Mouse (Mus musculus): ENCODE data around the gene Fbxw8. TPM values are rescaled to one million over a fixed set of nuclear protein-coding genes. Genes with fewer than 3 reads are reported as not detected.

Fbxw8 gene
- polyA plus RNA-seq, 1 experiment from 2014 or later, result 27.7 TPM

- H3K9me3 ChIP-seq (replicated peaks), result no peaks in the 10 kb centered on the region
- no peak overlapping the region for H3K4me3 ChIP-seq (replicated peaks)
- no peaks in the 10 kb centered on the region for H3K27me3 ChIP-seq
- no peak overlapping the region for H3K9ac ChIP-seq
- peaks cover 10% of the 10 kb centered on the region; the same call in 1 of the 2 replicates for H3K4me1 ChIP-seq
- no peak for ATAC-seq (ENCODE audit: insufficient number of reproducible peaks, low FRiP score, low TSS enrichment, low read depth)
- H3K27ac ChIP-seq (replicated peaks), result no peak overlapping the region
- 98% methylated on average over 6 of the region's 6 CpGs for WGBS
- H3K36me3 ChIP-seq, result peaks cover 49% of the 10 kb centered on the region
- no peak overlapping the region for H3K4me2 ChIP-seq (replicated peaks)
Observed at GRCm38 (mm10) chr5:118090101-118090500, 65.2 kb downstream of the Fbxw8 start.

- WGBS, result 50% methylated on average over 7 of the region's 7 CpGs
- no peak overlapping the region for H3K9ac ChIP-seq
- no peak overlapping the region for H3K4me2 ChIP-seq (replicated peaks)
- no peak overlapping the region for H3K27ac ChIP-seq (replicated peaks)
- H3K4me3 ChIP-seq (replicated peaks), result no peak overlapping the region
- no peaks in the 10 kb centered on the region for H3K9me3 ChIP-seq (replicated peaks)
- H3K36me3 ChIP-seq, result peaks cover 40% of the 10 kb centered on the region
- no peaks in the 10 kb centered on the region for H3K27me3 ChIP-seq
- 0 out of 2 replicates have a peak, but pooled peaks have one; percentile 18 for ATAC-seq (ENCODE audit: insufficient number of reproducible peaks, low FRiP score, low TSS enrichment, low read depth)
- H3K4me1 ChIP-seq, result peaks cover 19% of the 10 kb centered on the region
Observed at GRCm38 (mm10) chr5:118089102-118089501, 66.2 kb downstream of the Fbxw8 start.

- Histone ChIP-seq H3K27ac (replicated peaks) (no peak overlapping the region), H3K4me1 (peaks cover 34% of the 10 kb centered on the region)
Observed at GRCm38 (mm10) chr5:118086956-118087355, 68.3 kb downstream of the Fbxw8 start.

DNA sequence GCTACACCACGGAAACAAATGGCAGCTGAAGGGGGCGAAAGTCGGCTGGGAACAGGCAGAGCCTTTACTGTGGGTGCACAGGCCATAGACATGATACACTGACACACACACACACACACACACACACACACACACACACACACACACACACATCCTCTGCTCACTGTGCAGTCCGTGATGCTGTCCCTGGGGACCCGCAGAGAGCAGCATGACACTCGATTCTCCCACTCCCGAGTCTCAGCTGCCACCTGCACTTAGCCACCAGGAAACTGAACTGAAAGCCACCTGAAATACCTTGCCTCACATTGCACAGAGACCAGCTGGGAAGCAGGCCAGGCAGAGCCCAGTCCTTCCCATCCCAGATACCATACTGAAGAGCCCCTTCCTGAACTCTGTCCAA is 70.0 kb downstream of the Fbxw8 start:
- no peak overlapping the region for H3K27ac ChIP-seq (replicated peaks)
- no peaks in the 10 kb centered on the region for H3K9me3 ChIP-seq (replicated peaks)
- no peak overlapping the region for H3K4me2 ChIP-seq (replicated peaks)
- H3K9ac ChIP-seq, result no peak overlapping the region
- no peak overlapping the region for H3K4me3 ChIP-seq (replicated peaks)
- H3K36me3 ChIP-seq, result peaks cover 9% of the 10 kb centered on the region
- ATAC-seq (ENCODE audit: insufficient number of reproducible peaks, low FRiP score, low TSS enrichment, low read depth), result no peak
- WGBS, result 59% methylated on average over 7 of the region's 7 CpGs
- peaks cover 43% of the 10 kb centered on the region for H3K4me1 ChIP-seq
- no peaks in the 10 kb centered on the region for H3K27me3 ChIP-seq

More at GRCm38 (mm10) chr5:118086956-118087355, 68.3 kb downstream of the Fbxw8 start:
- H3K9ac ChIP-seq, result no peak overlapping the region
- no peak overlapping the region for H3K4me2 ChIP-seq (replicated peaks)
- H3K4me3 ChIP-seq (replicated peaks), result no peak overlapping the region
- H3K36me3 ChIP-seq, result peaks cover 19% of the 10 kb centered on the region
- ATAC-seq (ENCODE audit: insufficient number of reproducible peaks, low FRiP score, low TSS enrichment, low read depth), result no peak
- no peaks in the 10 kb centered on the region for H3K27me3 ChIP-seq
- H3K9me3 ChIP-seq (replicated peaks), result no peaks in the 10 kb centered on the region
- 41% methylated on average over 7 of the region's 7 CpGs for WGBS

DNA sequence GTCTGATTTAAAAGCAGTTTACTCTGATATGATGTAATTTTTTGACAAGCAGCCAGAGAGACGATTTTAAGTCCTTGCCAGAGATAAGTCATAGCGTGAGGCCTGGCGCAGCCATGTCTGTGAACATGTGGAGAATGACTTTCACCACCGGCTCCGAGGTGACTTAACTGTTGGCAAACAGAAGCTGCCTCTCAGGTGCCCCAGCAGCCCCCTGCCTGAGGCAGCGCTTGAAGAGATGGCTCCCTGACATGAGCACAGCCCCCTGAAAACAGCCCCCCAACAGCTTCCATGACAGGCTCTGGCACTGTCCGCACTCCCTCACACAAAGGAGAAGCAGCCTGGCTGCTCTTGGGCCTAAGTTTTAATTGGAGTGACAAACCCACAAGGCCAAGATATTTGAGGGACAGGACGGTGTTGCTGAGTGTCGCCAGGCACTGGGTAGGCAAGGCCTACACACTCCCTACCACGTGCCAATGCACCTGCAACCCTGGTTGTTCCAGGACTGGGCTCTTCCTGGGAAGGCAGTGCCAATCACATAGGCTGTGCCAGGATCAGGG is 71.0 kb downstream of the Fbxw8 start:
- no peak for ATAC-seq (ENCODE audit: insufficient number of reproducible peaks, low FRiP score, low TSS enrichment, low read depth)
- H3K4me3 ChIP-seq (replicated peaks), result no peak overlapping the region
- no peaks in the 10 kb centered on the region for H3K9me3 ChIP-seq (replicated peaks)
- no peak overlapping the region for H3K27ac ChIP-seq (replicated peaks)
- no peak overlapping the region for H3K9ac ChIP-seq
- 0 out of 2 replicates have a peak, but pooled peaks cover 8% of the 10 kb centered on the region for H3K36me3 ChIP-seq
- no peaks in the 10 kb centered on the region for H3K27me3 ChIP-seq
- no peak overlapping the region for H3K4me2 ChIP-seq (replicated peaks)
- peaks cover 45% of the 10 kb centered on the region for H3K4me1 ChIP-seq
- WGBS, result 63% methylated on average over 10 of the region's 10 CpGs

GRCm38 (mm10) chr5:118083060-118083638 is 72.1 kb downstream of the Fbxw8 start:
- H3K27me3 ChIP-seq, result no peaks in the 10 kb centered on the region
- no peak overlapping the region for H3K4me2 ChIP-seq (replicated peaks)
- no peak overlapping the region for H3K9ac ChIP-seq
- H3K27ac ChIP-seq (replicated peaks), result peak overlapping the region; percentile 34
- H3K4me1 ChIP-seq, result peaks cover 49% of the 10 kb centered on the region
- H3K4me3 ChIP-seq (replicated peaks), result no peak overlapping the region
- no peak for ATAC-seq (ENCODE audit: insufficient number of reproducible peaks, low FRiP score, low TSS enrichment, low read depth)
- H3K36me3 ChIP-seq, result 0 out of 2 replicates have a peak, but pooled peaks cover 8% of the 10 kb centered on the region
- no peaks in the 10 kb centered on the region for H3K9me3 ChIP-seq (replicated peaks)
- 59% methylated on average over 12 of the region's 12 CpGs for WGBS

- no peak for ATAC-seq (ENCODE audit: insufficient number of reproducible peaks, low FRiP score, low TSS enrichment, low read depth)
- 57% methylated on average over 6 of the region's 6 CpGs for WGBS
- no peak overlapping the region for H3K4me3 ChIP-seq (replicated peaks)
- H3K9ac ChIP-seq, result no peak overlapping the region
- H3K27ac ChIP-seq (replicated peaks), result no peak overlapping the region
- H3K27me3 ChIP-seq, result no peaks in the 10 kb centered on the region
- H3K4me1 ChIP-seq, result peaks cover 52% of the 10 kb centered on the region
- peaks cover 16% of the 10 kb centered on the region for H3K36me3 ChIP-seq
- no peaks in the 10 kb centered on the region for H3K9me3 ChIP-seq (replicated peaks)
- H3K4me2 ChIP-seq (replicated peaks), result no peak overlapping the region
Observed at GRCm38 (mm10) chr5:118081996-118082395, 73.3 kb downstream of the Fbxw8 start.

GRCm38 (mm10) chr5:118081374-118081949 is 73.8 kb downstream of the Fbxw8 start:
- no peak overlapping the region for H3K4me3 ChIP-seq (replicated peaks)
- no peak for ATAC-seq (ENCODE audit: insufficient number of reproducible peaks, low FRiP score, low TSS enrichment, low read depth)
- 65% methylated on average over 9 of the region's 9 CpGs for WGBS
- H3K9ac ChIP-seq, result no peak overlapping the region
- H3K4me2 ChIP-seq (replicated peaks), result no peak overlapping the region
- peaks cover 21% of the 10 kb centered on the region for H3K36me3 ChIP-seq
- H3K4me1 ChIP-seq, result peaks cover 52% of the 10 kb centered on the region
- H3K9me3 ChIP-seq (replicated peaks), result no peaks in the 10 kb centered on the region
- H3K27me3 ChIP-seq, result no peaks in the 10 kb centered on the region
- H3K27ac ChIP-seq (replicated peaks), result no peak overlapping the region

GRCm38 (mm10) chr5:118079839-118080250 is 75.4 kb downstream of the Fbxw8 start:
- 78% methylated on average over 11 of the region's 11 CpGs for WGBS
- no peaks in the 10 kb centered on the region for H3K9me3 ChIP-seq (replicated peaks)
- ATAC-seq (ENCODE audit: insufficient number of reproducible peaks, low FRiP score, low TSS enrichment, low read depth), result no peak
- H3K4me2 ChIP-seq (replicated peaks), result no peak overlapping the region
- no peak overlapping the region for H3K4me3 ChIP-seq (replicated peaks)
- H3K9ac ChIP-seq, result no peak overlapping the region
- peaks cover 50% of the 10 kb centered on the region for H3K4me1 ChIP-seq
- H3K36me3 ChIP-seq, result peaks cover 36% of the 10 kb centered on the region
- 0 out of 2 replicates have a peak overlapping the region, but pooled peaks have one; percentile 4 for H3K27ac ChIP-seq (replicated peaks)
- H3K27me3 ChIP-seq, result no peaks in the 10 kb centered on the region

DNA sequence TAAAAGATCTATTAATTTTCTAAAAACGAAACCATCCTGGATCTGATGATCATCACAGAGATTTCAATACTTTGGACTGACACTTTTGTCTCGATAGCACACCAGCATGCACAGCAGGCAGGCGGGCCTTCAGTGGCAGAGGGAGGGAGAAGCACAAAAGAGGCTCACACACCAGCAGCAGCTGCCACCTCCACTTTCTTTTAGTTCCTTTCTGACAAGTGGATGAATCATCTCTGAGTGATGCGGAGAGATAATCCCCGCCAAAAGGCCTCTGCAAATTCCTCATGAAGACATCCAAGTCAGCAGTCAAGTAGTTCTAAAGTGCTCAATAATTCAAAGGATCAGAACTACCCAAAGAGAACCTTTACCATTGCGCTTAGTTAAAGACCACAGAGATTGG is 75.9 kb downstream of the Fbxw8 start:
- no peaks in the 10 kb centered on the region for H3K27me3 ChIP-seq
- no peak for ATAC-seq (ENCODE audit: insufficient number of reproducible peaks, low FRiP score, low TSS enrichment, low read depth)
- WGBS, result 59% methylated on average over 6 of the region's 6 CpGs

DNA sequence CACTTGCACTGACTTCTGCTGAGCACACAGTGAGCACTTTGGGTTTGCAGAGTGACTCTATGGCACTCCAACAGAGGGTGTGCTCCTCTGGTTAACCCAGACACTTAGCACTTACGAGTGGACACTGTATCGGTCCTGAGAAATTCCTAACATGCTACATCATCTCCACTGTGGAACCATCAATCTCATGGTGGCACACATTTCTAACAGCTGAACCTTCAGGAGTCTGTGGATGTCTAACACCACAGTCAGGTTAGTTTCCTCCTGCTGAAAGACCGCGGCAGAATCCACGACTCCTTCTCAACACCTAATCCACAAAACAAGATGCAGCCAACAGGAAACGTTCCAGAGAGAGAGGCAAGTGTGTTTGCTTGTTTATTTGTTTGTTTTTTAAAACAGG is 76.7 kb downstream of the Fbxw8 start:
- Histone ChIP-seq H3K36me3 (peaks cover 49% of the 10 kb centered on the region), H3K27me3 (no peaks in the 10 kb centered on the region), H3K4me2 (replicated peaks) (no peak overlapping the region), H3K4me3 (replicated peaks) (no peak overlapping the region), H3K27ac (replicated peaks) (no peak overlapping the region), H3K9me3 (replicated peaks) (no peaks in the 10 kb centered on the region), H3K9ac (no peak overlapping the region), H3K4me1 (peaks cover 42% of the 10 kb centered on the region)
- ATAC-seq (ENCODE audit: insufficient number of reproducible peaks, low FRiP score, low TSS enrichment, low read depth), result no peak
- WGBS, result 83% methylated on average over 6 of the region's 6 CpGs

More for the DNA sequence above, 75.9 kb downstream of the Fbxw8 start:
- Histone ChIP-seq H3K4me2 (replicated peaks) (no peak overlapping the region), H3K27ac (replicated peaks) (0 out of 2 replicates have a peak overlapping the region, but pooled peaks have one; percentile 4), H3K4me1 (peaks cover 45% of the 10 kb centered on the region), H3K9ac (no peak overlapping the region), H3K4me3 (replicated peaks) (no peak overlapping the region), H3K9me3 (replicated peaks) (no peaks in the 10 kb centered on the region), H3K36me3 (peaks cover 41% of the 10 kb centered on the region)
